Mouse (Mus musculus): Measurements from ENCODE around the gene Fat4.

DNA sequence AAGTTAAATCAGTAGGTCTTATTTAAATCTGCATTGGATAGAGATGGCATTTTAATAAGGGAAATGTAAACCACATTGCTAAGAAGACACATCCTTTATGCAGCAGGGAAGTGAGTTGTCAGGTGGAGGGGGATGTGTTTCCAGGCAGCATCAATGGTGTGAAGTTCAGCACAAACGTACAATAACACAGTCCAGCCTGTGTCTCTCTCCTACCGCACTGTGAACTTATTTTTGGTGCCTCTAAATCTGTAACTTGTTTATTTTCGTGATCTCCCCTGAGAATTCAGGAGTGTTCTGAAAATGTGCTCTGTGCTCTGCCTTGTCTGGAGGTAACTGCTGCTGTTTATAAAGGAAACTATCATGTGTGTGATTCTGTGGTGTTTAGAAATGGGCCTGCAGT, 102.4 kb downstream of the Fat4 start:
- TF ChIP-seq POLR2A (IDR thresholded peaks at IDR 0.05; ENCODE audit: low read depth, low read length) (no peak), CTCF (conservative IDR thresholded peaks at IDR 0.05; ENCODE audit: insufficient read depth, insufficient read length, low read depth, low read length) (no peak)
